Mouse (Mus musculus) layer of hippocampus, adult 18-20 months (tissue): Measurements from ENCODE around the gene Phf21a. TPM values are rescaled to one million over a fixed set of nuclear protein-coding genes. Genes with fewer than 3 reads are reported as not detected.
"Not testable (repeated sequence)": the region's sequence is repeated elsewhere in the genome, so short reads cannot be mapped to it uniquely, and the experiment has no call there.

ENCODE experiments used
- DNase-seq, 2 experiments: peaks; one replicate each; pipeline ENCODE4 v3.0.0; 2022; ENCODE audit warnings: low spot score in 2 of 2
- total RNA-seq, 2 experiments: library from RNA; stranded (reverse); gene quantifications; 2 replicates each; pipeline ENCODE4 v1.2.3; 2021

Gene Phf21a
- total RNA-seq, 2 experiments from 2014 or later = 145 to 150 TPM

GRCm38 (mm10) chr2:92076086-92076692 is 16.7 kb upstream of the Phf21a start:
- DNase-seq = no peak

DNA sequence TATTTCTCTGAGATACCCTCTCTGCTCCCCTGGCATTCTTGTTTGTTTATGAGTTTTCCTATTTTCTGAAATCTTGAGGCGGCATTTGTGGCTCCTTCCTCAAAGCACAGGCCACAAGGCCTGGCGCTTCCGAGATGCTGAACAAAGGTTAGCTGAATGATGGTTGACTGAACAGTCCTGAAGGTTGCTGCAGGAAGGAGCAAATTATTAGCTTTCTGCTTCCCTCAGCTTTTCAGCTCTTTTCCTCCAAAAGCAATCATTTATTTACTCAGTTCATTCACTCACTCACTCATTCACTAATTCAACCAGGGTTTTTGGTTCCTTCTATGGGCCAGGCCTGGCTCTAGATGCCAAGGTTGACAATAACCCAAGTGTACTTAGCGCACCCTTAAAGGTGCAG is 10.7 kb upstream of the Phf21a start:
- DNase-seq = no peak

GRCm38 (mm10) chr2:92085721-92086120 is 7.2 kb upstream of the Phf21a start:
- DNase-seq = no peak

DNA sequence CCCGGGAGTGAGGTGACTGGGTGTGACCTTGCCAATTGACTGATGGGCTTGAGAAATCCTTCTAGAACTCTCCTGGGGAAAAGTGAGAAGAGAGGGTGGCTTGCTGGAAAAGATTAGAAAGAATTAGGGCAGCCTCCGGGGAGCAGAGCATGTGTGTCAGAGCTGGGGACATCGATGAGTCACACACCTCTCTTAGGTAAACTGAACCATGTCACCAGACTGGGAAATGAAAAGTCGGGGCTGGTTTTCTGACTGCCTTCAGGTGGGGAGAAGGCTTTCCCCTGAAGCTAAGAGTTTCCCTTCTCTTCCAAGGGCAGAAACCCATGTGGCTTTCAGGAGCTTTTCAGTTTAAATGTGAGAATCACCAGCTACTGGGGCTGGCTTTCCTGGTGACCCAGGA is 5.9 kb upstream of the Phf21a start:
- no peak for DNase-seq

- no peak for DNase-seq
Observed at GRCm38 (mm10) chr2:92089782-92090181, 3.1 kb upstream of the Phf21a start.

DNA sequence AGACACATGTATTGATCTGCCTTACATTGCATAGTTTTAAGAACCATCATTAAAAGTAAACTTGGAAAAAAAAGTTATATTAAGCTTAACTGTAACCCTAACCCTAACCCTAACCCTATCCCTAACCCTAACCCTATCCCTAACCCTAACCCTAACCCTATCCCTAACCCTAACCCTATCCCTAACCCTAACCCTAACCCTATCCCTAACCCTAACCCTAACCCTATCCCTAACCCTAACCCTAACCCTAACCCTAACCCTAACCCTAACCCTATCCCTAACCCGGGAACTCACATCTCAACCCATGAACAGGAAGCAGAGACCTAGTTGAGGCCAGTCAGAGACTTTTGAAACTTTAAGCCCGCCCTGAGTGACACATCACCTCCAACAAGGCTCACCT is 586 bp downstream of the Phf21a start:
- not testable (repeated sequence) for DNase-seq

DNA sequence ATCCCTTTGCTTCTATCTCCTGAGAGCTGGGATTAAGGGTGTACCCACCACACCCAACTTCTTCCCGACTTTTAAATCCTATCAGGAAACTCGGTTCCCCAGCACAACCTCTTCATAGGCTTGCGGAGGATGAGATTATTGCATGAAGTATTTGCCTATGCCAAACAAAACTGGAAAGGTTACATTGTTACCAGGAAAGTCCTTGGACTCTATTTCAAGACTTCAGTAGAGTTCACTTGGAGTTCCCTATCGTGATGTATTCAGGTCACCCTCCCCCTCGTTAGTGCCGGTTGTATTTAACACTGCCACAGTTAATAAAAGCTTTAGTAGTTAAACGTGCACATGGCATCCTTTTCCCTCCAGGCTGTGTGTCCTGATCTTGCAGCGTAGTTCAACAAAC is 1.2 kb downstream of the Phf21a start:
- no peak for DNase-seq

DNA sequence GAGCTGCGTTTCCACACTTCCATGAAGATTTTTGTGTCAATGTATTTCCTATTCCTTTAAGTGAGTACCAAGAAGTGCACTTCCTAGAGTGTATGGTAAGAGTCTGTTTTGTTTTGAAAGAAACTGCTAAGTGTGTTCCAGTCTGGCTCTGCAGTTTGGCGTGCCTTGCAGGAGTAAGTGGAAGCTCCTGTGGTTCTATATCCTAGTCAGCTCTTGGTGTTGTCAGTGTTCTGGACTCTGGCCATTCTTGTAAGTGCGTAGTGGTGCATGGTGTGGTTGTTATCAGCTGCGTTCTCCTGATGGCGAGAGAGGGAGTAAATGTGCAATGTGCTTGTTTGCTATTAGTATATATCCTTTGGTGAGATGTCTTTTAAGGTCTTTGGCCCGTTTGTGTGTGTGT is 7.9 kb downstream of the Phf21a start:
- DNase-seq = no peak

GRCm38 (mm10) chr2:92124523-92124922 is 31.6 kb downstream of the Phf21a start:
- no peak for DNase-seq

- DNase-seq = no peak
Observed at GRCm38 (mm10) chr2:92125330-92125729, 32.4 kb downstream of the Phf21a start.

DNA sequence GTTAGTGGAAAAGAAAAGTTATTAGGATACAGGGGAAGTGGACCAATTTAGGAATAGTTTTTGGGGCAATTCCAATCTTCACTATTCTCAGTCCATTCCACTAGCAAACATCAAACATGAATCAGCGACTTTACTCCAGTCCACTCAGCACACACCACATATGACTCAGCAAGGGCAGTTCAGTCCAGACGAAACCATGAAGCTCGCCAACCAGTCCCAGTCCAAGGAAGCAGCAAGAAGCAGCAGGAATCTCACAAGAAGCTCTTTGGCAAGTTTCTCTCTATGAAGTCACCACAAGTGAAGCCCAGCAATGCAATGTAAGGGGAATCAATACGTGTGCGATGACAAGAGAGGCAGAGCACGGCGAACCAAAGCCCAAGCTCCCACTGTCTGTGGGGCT is 37.2 kb downstream of the Phf21a start:
- no peak for DNase-seq

DNA sequence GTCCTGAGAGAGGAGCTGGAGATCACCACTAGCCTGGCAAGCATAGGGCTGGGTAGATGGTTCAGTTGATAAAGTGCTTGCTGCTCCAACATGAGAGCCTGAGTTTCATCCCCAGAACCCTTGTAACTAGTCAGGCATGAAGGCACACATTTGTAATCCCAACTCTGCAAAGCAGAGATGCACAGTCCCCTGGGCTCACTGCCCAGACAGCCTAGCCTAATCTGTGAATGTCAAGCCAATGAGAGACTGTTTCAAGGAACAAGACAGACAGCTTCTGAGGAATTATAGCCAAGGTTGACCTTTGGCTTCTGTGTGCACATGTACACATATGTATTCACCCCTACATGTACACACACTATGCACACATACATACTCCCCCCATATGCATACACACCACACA is 45.8 kb downstream of the Phf21a start:
- no peak for DNase-seq

GRCm38 (mm10) chr2:92139365-92139764 is 46.4 kb downstream of the Phf21a start:
- DNase-seq = no peak

- DNase-seq = no peak
Observed at GRCm38 (mm10) chr2:92140383-92140782, 47.5 kb downstream of the Phf21a start.

DNA sequence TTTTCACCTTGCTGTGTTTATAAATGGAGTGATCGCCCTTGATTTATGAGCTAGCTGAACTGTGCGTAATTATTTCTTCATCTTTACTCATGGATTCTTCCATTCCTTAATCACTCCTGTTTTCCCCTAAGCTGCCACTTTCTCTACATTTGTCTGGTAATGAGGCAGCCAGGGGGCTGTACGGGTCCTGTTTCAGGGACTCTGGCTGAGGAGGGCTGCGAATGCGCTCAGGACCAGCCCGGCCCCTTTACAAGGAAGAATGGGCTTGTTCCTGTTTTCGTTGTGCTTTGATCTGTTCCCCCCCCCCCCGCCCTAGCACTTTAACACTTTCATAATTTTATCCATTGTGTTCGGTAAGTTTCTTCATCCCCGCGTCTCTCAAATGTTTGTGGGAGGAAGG is 48.2 kb downstream of the Phf21a start:
- no peak for DNase-seq

GRCm38 (mm10) chr2:92143932-92144331 is 51.0 kb downstream of the Phf21a start:
- DNase-seq = no peak

DNA sequence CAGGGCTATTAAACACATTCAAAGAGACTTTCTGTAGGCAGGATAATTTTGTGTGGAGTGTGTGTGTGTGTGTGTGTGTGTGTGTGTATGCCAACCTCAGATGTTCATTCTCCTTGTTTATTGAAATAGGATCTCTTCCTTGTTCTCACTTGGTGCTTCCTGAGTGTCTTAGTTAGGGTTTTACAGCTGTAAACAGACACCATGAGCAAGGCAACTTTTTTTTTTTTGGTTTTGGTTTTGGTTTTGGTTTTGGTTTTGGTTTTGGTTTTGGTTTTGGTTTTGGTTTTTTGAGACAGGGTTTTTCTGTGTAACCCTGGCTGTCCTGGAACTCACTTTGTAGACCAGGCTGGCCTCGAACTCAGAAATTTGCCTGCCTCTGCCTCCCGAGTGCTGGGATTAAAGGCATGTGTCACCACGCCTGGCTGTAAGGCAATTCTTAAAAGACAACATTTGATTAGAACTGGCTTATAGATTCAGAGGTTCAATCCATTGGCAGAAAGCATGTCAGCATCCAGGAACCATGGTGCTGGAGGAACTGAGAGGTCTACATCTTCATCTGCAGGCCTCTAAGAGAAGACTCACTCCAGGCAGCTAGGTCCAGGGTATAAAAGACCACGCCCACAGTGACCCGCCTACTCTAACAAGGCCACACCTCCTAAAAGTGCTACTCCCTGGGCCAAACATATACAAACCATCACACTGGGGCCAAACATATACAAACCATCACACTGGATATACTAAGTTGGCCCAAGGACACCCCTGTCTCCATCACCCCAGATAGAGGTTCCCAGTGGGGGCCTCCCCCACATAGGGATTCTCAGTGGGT is 55.2 kb downstream of the Phf21a start:
- not testable (repeated sequence) for DNase-seq

- no peak for DNase-seq
Observed at GRCm38 (mm10) chr2:92164291-92164690, 71.4 kb downstream of the Phf21a start.

- DNase-seq = no peak
Observed at GRCm38 (mm10) chr2:92166950-92167349, 74.0 kb downstream of the Phf21a start.

DNA sequence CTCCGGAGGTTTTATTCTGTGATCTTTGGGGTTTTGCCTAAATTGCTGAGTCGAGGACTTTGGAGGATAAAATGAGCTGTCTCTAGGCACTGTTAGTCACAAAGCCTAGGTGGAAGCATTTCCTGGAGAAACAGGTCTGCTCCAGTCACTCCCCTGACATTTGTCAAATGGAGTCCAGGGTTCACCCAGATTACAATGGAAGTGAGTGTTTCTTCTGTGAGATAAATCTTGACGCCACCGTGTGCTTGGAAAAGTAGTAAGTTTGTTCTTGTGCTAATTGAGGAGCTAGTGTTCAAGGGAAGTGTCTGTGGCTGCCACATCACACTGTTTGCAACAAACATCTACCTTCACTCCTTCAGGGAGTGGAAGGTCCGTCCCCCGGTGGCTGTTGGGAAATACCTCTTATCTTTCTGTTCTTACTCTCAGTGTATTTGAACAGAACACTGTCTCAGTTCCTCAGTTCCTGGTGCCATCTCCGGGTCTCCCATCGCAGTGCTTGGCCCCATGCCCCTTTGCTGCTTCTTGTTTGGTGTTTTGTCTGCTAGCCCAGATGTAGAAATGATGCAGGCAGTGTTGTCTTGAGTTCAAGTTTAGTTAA is 78.2 kb downstream of the Phf21a start:
- DNase-seq = no peak

GRCm38 (mm10) chr2:92172300-92172699 is 79.4 kb downstream of the Phf21a start:
- DNase-seq = no peak

DNA sequence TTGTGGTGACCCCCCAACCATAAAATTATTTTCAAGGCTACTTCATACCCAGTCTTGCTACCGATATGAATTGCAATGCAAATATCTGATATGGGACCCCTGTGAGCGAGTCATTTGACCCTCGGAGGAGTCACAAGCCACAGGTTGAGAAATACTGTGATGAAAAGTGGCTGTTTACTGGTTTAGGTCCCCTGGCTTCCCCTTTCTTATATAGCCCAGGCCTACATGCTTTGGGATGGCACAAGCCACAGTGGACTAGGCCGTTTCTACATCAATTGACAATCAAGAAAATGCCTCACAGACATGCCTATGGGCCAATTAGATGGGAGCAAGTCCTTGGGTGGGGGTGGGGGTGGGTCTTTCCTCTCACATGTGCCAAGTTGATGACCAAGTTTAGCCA is 80.3 kb downstream of the Phf21a start:
- DNase-seq = no peak

DNA sequence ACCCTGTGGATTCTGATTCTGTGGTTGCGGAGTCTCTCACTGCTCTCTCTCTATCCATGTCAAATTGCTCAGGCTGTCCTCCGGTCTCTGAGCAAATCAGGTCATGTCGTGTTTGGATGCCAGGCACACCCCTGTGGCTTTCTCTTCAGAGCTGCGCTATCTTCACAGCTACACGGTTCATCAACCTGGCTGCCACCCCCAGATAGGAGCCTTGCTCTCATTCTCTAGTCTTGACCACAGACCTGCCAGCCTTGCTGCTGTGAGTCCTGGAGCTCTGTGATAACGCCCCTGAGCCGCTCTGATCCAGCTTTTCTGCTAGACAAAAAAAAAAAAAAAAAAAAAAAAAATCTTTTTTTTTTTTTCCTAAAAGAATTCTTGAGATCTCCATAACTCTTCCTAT is 81.3 kb downstream of the Phf21a start:
- no peak for DNase-seq
